Mouse (Mus musculus) spleen, adult 12 weeks (tissue): ENCODE results near the gene Flnc.

Source experiments
- DNase-seq: peaks from one replicate; pipeline ENCODE4 v3.0.0; 2022; ENCODE audit warnings: low spot score

Gene Flnc

GRCm38 (mm10) chr6:29432156-29432555 lies 900 bp upstream of the Flnc start:
- DNase-seq = no peak

- no peak for DNase-seq
These were observed 399 bp upstream of the Flnc start for GRCm38 (mm10) chr6:29432676-29433037.

- no peak for DNase-seq
These were observed 1.0 kb downstream of the Flnc start for GRCm38 (mm10) chr6:29433804-29434795.

GRCm38 (mm10) chr6:29434911-29435691 lies 2.0 kb downstream of the Flnc start:
- DNase-seq = no peak

- DNase-seq = no peak
These were observed 2.9 kb downstream of the Flnc start for GRCm38 (mm10) chr6:29435940-29436451.

- no peak for DNase-seq
These were observed 3.4 kb downstream of the Flnc start for GRCm38 (mm10) chr6:29436461-29436934.

GRCm38 (mm10) chr6:29439251-29439650 lies 6.2 kb downstream of the Flnc start:
- no peak for DNase-seq

GRCm38 (mm10) chr6:29439789-29440188 lies 6.7 kb downstream of the Flnc start:
- DNase-seq = no peak

GRCm38 (mm10) chr6:29444773-29445172 lies 11.7 kb downstream of the Flnc start:
- no peak for DNase-seq

- no peak for DNase-seq
These were observed 12.3 kb downstream of the Flnc start for GRCm38 (mm10) chr6:29445354-29445753.

GRCm38 (mm10) chr6:29449858-29450257 lies 16.8 kb downstream of the Flnc start:
- DNase-seq = no peak

GRCm38 (mm10) chr6:29450667-29451066 lies 17.6 kb downstream of the Flnc start:
- no peak for DNase-seq

- DNase-seq = no peak
These were observed 28.4 kb downstream of the Flnc start for GRCm38 (mm10) chr6:29461502-29461901.

GRCm38 (mm10) chr6:29463388-29463787 lies 30.3 kb downstream of the Flnc start:
- DNase-seq = no peak

- peak; percentile 87 for DNase-seq
These were observed 34.7 kb downstream of the Flnc start, which contains the start of gene Atp6v1f for GRCm38 (mm10) chr6:29467583-29468354. Gene Atp6v1f, plus strand, starts transcription at chr6:29467718.

- DNase-seq = no peak
These were observed 35.8 kb downstream of the Flnc start for GRCm38 (mm10) chr6:29468851-29469250.

GRCm38 (mm10) chr6:29471137-29471536 lies 38.1 kb downstream of the Flnc start, which contains the start of gene Atp6v1fnb:
Gene Atp6v1fnb, plus strand, starts transcription at chr6:29471437.
- DNase-seq = no peak

- DNase-seq = peak; percentile 65
These were observed 41.1 kb downstream of the Flnc start for GRCm38 (mm10) chr6:29473941-29474691.

GRCm38 (mm10) chr6:29474736-29475135 lies 41.7 kb downstream of the Flnc start:
- DNase-seq = no peak

GRCm38 (mm10) chr6:29482691-29483090 lies 49.6 kb downstream of the Flnc start:
- DNase-seq = no peak
